Mouse (Mus musculus): ENCODE results near the gene Noct. TPM values are rescaled to one million over a fixed set of nuclear protein-coding genes. Genes with fewer than 3 reads are reported as not detected.

Noct gene
- polyA plus RNA-seq, 1 experiment from 2014 or later = 11.3 TPM

DNA sequence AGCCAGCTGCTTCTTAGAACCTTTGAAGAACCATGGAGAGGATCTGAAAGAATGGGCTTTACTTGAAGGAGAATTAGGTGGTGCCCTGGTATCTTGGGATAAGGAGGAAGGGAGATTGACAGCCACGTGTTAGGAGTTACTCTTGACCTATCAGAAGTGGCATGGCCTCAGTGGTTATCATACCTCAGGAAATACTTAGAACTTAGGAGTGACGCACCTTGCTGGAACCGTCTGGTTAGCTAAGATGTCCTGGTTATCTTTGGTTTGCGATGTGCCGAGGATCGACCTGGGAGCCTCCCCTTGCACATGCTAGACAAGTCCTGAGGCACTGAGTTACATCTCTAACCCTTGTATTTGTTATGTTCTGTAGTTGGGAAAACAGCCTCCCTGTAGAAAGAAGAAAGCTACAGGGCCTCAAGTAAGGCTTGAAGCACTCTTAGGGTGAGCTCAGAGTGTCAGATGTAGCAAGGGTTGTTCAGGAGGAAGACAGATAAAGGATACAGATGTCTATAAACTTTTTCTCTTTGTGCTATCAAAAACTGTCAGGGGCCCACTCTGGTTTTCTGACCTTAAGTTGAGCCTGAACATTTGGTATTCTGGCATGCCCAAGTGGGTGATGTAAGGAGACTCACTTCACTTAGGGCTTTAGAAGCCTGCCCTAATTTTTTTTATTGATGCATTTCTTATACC is 6.0 kb downstream of the Noct start:
- DNase-seq (ENCODE audit: low spot score) = no peak

DNA sequence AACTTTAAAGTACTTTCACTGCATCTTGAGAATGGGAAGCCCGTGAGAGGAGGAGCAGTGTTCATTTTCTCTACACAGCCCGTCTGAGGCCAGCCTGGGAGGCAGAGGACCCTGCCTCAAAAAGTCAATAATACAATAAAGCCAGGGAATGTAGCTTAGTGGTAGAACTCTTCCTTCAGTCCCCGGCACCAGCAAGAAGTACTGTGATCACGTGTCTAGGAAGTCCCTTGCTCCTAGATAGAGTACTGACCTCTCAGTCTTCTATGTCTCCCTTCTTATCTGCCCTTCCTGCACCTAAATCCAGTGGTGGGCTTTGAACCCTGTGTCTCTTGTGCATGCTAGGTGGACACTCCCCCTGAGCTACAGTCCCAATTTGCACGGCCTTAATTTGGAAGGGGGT is 6.6 kb downstream of the Noct start:
- DNase-seq (ENCODE audit: low spot score) = no peak

DNA sequence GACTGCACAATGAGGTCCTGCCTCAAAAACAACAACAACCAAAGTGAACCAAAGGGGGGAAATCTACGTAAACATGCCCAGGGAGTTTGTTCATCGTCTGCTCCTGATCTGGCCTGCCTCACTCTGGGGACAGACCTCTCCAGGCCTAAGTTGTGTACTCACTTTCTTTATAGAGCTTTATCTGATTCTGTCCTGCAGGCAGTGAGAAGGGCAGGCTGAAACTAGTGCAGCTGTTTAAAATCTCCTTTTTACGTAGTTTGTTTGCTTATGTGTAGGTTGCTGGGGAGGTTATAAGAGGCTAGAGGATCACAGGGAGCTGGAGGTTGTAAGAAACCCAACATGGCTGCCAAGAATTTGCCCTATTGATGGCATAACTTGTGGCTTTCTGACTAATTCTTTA is 7.3 kb downstream of the Noct start:
- DNase-seq (ENCODE audit: low spot score) = no peak

DNA sequence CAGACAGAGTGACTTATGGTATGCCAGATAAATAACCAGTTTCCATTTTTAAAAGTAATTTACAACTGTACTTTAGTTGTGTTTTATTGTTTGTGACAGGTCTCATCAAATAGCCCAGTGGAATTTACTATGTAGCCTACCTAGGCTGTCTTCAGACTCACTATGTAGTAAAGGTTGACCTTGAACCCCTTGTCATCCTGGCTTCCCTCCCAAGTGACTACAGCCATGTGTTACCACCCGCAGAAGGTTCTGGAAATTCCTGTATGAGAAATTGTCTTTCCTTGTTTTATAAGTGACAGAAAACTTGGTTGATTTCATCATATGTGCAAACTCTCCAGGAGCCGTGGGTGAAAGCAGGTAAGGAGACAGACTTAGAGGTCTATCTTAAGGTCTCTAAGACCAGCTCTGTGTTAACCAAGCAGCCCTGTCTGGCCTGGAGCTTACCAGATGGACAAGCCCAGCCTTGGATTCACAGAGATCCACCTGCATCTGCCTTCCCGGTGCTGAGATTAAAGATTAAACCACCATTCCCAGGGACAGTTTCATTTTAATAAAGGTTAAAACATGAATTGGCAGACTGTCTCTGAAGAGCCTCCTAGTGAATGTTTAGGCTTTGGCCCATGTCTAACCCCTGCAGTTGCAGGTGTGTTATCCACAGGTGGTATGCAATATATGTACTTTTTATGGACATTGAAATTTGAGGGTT is 8.1 kb downstream of the Noct start:
- DNase-seq (ENCODE audit: low spot score) = no peak

DNA sequence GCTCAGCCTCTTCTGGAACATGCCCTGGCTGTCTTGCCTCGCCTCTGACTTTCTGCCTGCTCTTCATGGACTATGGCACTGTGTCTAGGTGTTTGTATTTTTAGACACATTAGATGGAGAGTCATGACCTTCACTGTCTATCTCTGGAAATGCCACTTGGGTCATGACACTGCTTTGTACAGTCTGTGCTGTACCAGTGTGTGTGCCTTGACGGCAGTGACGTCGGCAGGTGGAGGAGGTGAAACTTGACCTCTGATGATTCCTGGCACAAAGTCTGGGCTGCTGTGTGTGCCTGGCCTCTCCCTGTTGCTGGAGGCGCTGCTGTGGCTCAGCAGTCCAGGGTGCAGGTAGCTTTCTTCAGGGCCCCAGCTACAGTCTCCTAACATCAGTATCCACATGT is 9.2 kb downstream of the Noct start:
- no peak for DNase-seq (ENCODE audit: low spot score)

DNA sequence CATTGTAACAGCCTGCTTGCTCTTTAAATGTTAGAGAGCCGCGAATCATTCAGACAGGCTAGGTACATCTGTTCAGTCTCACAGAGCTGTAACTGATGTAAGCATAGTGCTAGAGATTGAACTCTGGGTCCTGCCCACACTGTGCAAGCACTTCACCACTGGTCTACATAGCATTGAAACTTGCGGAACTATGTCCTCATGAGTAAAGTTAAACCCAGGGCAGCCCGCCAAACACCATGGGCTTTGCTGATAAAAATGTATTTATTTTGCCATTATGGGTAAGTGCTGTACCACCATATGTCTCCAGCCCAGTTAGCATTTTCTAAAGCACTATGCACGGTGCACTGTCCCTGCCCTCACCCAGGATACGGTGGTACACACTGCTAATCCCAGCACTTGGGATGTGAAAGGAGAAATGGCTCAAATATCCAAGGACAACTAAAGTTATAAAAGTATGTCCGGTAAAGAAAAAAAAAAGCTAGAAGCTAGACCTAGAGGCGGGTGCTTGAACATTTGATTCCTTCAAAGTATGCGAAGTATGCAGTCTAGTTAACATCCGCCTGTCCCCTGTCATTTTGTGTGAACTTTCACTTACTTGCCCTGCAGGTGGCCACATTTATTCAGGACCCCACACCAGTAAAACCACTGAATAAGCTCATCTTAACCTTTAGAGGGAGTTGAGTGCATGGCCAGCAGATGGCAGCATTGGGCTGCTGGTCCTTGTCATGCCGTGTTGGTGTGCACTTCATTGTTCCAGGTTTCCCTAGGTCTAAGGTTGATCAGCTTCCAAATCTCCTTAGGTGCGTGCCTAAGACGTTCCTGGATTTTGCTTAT is 9.9 kb downstream of the Noct start:
- peak; percentile 83 for DNase-seq (ENCODE audit: low spot score)

DNA sequence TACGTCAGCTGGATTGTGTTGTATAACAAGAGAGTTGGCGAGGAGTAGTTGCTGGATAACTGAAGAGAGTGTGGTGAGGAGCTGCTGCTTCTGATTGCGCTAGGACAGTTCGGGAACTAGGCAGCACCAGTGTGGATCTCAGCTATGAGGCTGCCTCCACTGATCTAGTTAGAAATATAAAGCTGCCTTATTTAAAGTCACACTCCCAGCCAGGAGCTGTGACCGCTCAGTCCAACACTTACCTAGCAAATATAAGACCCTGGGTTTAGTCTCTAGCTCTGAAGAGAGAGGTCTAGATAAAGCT is 10.5 kb downstream of the Noct start:
- DNase-seq (ENCODE audit: low spot score) = no peak

DNA sequence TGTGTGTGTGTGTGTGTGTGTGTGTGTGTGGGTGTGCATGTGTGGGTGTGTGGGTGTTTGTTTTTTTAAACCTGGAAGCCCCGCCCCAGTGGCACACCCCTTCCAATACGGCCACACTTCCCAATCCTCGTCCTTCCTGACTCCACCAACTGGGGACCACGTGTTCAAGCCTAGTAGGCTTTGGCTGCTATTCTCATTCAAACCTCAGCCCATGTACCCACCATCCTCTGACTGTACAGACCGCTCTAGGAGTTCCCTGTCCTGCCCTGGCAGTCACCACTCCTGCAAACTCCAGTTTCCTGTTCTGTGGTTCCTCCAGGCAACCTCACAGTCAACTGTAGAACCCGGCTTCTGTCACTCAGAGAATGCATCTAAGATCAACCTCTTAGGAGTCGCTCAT is 14.3 kb downstream of the Noct start:
- DNase-seq (ENCODE audit: low spot score) = no peak

DNA sequence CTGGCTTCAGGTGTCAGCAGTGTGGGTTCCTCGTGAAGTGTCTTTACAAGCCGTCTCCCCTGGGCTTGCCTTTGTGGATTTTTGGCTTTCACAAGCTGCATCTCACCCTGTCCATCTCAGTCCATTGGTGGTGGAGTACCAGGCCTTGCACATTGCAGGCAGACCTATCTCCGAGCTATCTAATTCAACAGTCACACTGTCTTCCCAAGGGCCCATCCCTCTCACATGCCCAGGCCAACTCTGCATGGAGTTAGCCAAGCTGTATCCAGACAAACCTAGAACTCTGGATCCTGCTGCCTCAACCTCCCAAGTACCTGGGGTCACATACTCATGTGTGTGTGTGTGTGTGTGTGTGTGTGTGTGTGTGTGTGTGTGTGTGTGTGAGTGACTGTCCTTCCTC is 15.3 kb downstream of the Noct start:
- DNase-seq (ENCODE audit: low spot score) = no peak

DNA sequence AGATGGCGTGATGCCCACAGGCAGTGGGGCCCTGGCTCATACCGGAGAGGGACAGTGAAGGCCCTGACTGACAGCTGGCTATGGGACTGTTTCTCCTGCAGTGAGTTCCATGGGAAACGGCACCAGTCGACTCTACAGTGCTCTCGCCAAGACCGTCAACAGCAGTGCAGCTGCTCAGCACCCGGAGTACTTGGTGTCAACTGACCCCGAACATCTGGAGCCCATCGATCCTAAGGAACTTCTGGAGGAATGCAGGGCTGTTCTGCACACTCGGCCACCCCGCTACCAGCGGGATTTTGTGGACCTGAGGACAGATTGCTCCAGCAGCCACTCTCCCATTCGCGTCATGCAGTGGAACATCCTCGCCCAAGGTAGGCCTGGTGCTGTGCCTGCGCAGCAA is 23.5 kb downstream of the Noct start:
- no peak for DNase-seq (ENCODE audit: low spot score)

DNA sequence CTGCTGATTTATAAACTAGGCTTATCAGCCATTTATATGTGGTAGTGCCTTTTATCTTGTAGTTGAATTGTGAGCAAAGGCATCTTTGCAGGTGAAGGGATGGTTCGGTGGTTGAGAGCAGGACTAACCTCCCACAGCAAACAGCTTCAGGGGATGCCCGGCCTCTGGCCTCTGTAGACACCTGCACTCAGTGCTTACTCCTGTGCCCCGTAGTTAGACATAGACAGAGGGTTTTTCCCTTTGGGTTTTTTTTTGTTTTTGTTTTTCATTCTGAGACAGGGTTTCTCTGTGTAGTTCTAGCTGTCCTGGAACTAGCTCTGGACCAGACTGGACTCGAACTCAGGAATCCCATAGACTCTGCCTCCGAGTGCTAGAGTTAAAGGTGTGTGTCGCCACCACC is 24.4 kb downstream of the Noct start:
- no peak for DNase-seq (ENCODE audit: low spot score)

DNA sequence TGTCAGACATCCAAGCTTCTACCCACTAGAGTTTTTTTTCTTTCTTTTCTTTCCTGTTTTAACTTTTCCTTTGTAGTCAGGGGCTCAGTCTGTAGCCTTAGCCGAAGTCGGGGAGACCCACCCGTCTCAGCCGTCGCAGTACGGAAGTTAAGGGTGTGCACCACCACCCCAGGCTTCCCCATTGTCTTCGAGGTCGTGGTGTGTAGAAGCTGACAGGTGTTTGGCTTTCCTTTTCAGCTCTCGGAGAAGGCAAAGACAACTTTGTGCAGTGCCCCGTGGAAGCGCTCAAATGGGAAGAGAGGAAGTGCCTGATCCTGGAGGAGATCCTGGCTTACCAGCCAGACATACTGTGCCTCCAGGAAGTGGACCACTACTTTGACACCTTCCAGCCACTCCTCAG is 25.2 kb downstream of the Noct start:
- no peak for DNase-seq (ENCODE audit: low spot score)

DNA sequence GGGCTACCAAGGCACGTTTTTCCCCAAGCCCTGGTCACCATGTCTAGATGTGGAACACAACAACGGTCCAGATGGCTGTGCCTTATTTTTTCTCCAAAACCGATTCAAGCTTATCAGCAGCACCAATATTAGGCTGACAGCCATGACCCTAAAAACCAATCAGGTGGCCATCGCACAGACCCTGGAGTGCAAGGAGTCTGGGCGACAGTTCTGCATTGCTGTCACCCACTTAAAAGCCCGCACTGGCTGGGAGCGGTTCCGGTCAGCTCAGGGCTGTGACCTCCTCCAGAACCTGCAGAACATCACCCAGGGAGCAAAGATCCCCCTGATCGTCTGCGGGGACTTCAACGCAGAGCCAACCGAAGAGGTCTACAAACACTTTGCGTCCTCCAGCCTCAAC is 25.6 kb downstream of the Noct start:
- DNase-seq (ENCODE audit: low spot score) = no peak

DNA sequence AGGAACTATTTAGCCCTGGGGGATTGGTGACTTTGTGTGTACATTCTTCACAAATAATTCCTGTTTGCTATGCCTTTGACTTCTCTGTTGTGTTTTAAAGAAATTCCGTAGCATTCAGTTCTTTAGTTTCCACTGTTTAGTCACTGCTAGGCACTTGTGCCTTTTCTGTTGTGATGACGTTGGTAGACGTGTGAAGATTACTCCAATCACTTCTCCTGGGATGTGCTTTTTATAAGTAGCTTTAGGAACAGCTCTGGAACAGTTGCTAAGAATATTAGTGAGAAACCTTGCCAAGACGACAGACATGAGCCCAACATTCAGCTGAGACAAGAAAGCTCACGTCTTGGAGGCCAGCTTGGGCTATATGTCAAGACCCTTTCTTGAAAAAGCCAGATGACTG is 26.8 kb downstream of the Noct start:
- no peak for DNase-seq (ENCODE audit: low spot score)

DNA sequence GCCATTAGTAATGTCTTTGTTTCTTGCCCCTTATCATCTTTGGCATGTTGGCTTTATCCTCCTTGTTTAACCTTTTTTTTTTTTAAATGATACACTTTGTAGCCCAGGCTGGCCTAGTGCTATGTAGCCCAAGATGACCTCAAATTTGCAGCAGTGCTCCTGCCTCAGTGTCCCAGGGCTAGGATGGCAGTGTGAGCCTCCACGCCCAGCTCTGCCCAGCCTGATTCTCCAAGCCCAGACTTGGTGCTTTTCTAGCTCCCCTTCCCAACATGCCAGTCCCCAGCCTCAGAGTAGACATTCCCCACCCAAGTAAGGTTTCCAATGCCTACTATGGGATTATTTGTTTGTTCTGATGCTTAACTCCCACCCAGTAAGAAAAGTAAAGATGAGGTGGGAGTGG is 28.0 kb downstream of the Noct start:
- no peak for DNase-seq (ENCODE audit: low spot score)

DNA sequence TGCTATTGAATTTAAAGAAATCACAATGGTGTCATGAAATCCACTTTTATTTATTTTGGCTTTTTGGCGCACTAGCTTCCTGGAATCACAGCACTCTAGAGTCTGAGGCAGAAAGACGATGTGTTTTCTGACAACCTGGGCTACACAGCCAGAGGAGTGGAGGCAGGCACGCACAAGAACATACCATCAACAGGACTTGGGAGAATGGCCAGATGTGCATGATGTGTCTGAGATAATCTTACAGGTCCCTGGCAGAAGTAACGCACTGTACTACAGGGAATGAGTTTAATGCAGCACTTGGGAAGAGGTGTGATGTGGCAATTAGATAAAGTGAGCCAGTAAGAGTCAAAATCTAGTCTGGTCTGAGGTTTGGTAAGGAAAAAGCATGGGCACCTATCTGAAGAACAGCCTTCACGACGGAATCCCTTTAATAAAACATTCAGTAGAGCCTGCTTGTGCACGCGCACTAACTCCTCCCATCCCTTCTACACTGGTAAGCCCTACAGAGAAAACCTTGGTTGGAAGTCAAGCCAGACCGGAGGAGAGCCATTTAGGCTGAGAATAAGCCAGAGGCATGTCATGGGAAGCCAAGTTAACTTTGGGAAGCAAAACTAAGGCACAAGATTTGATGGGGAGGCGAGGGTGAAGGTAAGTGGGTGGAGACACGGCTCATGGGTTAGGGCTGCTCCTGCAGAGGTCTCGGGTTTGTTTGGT is 28.6 kb downstream of the Noct start:
- DNase-seq (ENCODE audit: low spot score) = no peak

DNA sequence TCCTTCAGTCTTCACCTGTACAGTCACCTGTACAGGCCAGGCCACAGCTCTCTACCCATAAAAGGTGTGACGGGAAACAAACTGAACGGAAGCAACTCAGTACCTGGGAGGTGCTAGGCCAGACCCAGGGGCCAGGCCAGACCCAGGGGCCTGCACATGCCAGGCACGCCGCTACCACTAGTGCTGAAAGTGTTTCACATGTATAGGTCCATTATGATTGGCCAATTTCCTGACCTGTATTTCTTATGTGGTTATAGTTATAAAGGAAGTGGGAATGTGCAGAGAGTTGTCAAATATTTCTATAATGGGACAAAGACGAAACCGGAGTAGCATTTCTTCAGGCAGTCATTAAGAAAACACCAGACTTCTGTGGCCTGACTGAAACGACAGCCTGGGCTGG is 30.5 kb downstream of the Noct start:
- no peak for DNase-seq (ENCODE audit: low spot score)

DNA sequence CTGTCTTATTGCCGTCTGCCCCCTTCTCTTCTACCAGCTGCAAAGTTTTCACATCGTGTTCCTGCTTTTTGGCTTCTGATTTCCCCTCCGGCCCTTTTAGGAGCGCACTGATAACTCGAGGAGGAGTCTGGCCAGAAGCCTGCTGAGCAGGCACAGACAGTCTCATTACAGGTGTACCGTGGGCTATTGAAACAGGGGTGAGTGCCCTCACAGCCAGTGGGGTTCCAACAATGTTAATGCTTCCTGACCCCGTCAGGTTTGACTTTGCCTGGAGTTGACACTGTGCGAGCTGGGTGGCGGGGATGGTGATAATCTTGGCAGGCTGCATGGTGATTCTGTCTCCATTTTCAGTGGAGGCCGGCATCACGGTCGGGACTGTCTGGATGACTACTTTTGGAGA is 32.2 kb downstream of the Noct start:
- DNase-seq (ENCODE audit: low spot score) = no peak

DNA sequence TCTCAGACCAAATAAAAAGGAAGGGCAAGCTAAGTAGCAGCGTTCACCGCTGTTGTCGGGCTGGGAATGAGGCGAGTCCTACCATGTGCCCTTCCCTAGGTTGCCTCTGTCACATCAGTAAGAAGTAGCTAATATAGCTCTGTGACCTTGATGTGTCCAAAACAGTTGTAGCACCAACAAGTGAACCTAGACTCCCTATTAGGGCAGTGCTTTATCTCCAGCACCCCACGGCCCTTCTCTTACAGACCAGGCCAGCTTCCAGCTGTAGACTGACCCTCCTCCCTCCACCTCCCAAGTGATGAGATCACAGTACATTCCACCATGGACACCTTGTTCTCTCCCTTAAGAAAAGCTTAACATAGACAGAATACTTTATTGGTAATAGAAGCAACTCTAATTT is 33.8 kb downstream of the Noct start:
- no peak for DNase-seq (ENCODE audit: low spot score)

DNA sequence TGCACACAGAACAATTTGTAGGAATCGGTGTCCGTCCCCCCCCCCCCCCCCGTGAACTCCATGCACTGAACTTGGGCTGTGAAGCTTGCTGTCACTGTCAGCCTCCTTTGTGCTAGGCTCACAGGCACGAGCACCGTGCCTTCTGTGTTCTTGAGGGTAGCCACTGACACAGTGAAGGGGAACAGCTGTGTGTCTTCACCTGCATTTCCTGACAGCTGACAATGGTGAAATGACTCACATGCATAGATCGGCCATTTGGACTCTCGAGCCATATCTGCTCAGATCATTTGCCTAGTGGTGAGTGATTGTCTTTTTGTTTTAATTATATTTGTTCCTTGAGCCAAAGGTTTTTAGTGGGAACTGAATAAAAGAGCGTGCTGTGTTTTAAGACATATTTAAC is 38.7 kb downstream of the Noct start:
- DNase-seq (ENCODE audit: low spot score) = no peak

DNA sequence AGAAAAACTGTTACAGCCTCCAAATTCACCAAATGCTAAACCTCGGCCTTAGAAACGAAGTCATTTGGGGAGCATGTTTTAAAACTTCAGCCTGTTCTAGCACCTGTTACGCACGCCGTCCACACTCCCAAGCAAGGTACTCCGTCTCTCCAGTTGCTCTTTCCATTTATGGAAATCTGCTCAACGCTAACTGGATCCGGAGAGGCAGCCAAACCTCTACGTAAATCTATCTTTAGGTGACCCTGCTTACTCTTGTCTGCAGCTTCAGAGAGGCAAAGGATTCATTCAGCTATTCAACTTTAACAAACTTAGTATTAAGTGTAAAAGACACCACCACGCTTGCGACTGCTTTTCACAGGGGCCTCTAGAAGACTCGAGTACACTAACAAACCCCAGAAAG is 44.2 kb downstream of the Noct start:
- no peak for DNase-seq (ENCODE audit: low spot score)

Measured in thymus, postnatal 0 days (tissue).